Mouse (Mus musculus) granulocyte monocyte progenitor cell, adult 5-6 weeks (primary cell): Measurements from ENCODE around the gene Wfdc5. TPM values are rescaled to one million over a fixed set of nuclear protein-coding genes. Genes with fewer than 3 reads are reported as not detected.
A peak's percentile ranks its signal among the peaks of the same experiment; 100 is the strongest.
"Not testable (repeated sequence)": the region's sequence is repeated elsewhere in the genome, so short reads cannot be mapped to it uniquely, and the experiment has no call there.

ENCODE experiments used
- ATAC-seq: replicated peaks from 2 replicates; pipeline ENCODE4 v1.8.0; 2016; ENCODE audit warnings: mild to moderate bottlenecking, moderate TSS enrichment, inconsistent platforms; ENCODE audit not compliant: poor library complexity, severe bottlenecking
- total RNA-seq, 2 experiments: library from RNA; stranded (forward) in 1 of 2; stranded (reverse) in 1 of 2; fragments of 200-712, 200-1000 nt in 1 of 2; fragments of >200 nt in 1 of 2; fragmentation: Nextera tagmentation in 1 of 2; gene quantifications; 2 replicates each; pipeline ENCODE4 v1.2.3; 2014 to 2017

Wfdc5 gene
- not detected in 2 replicates for total RNA-seq (2014; fragmentation: Nextera tagmentation)
- not detected in 2 replicates for total RNA-seq (2017)

DNA sequence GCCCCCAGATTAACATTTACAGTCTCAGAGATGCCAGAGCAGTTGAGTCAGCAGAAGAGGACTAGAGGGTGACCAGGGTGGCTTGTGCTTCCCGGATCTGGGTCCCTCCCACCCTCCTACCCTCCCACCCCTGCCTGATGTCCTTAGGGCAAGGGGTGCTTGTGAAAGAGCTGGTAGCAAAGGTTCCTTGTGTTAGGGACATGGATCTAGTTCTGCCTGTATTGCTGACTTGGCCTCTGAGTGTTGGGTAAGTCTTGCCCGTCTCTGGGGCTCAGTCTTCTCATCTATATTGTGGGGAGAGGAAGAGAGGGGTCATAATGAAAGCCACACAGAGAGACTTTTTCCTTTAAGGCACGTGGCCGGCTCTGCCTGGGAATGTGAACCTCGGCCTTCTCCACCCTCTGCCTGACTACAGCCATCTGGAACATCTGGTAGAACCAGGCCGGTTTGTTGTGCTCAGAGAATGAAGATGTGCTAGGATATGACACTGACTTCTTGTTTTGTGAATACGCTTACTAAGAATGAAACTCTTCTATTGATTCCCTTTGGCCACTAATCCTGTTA is at the start of gene Wfdc5:
Gene Wfdc5 (minus strand): TSS at position 51 of the 564 bp plus-strand sequence.
- ATAC-seq, result no peak

DNA sequence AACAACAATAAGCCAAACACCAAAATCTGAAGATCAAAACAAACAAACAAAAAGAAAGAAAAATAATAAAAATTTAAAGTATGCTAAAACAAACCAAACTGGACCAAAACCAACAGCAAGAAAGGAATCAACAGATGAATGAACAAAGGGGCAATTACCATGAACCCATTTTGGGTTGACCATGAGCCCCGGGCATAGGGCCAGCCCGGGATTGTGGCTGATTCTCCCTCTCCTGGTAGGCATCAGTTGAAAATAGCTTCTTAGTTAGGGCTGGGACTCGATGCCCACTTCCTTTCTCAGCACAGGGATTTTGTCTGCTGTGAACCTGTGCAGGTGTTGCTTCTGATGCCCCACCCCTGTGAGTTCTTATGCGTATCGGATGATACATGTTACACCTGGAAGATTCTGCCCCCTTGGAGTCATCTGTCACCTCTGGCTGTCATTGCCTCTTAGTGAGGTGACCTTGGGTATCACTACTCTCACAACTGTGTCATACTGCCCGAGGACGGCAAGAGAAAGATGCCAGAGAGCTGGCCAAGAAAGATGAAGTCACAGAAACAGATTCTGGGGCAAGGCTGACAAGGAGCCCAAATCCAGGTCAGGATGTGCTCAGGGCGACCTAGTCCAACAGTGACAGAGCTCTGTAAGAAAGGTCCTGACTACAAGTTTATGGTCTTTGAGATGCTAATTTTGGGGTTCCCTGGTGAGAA is 46.0 kb upstream of the Wfdc5 start:
- no peak for ATAC-seq

DNA sequence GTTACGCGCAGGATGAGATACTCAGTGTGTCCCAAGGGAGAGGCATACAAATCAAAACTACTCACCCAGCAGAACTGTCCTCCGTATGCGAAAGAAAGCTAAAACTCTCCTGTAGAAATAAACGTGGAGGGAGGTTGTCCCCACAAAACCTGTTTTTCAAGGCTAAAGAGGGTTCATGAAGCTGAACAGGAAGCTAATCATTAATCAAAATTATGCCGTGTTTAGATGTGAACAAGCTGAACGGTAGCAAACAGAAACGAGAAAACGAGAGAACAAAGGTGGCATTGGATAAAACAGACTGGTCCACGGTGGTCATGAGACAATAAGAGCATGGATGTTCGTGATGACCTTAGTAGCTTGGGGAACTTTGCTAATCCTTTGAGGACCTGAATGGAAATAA is 39.0 kb upstream of the Wfdc5 start, which contains the start of gene Wfdc15b:
Gene Wfdc15b (minus strand): TSS at position 139 of the 400 bp plus-strand sequence.
- no peak for ATAC-seq

- ATAC-seq, result no peak
These were observed 36.8 kb upstream of the Wfdc5 start for GRCm38 (mm10) chr2:164219295-164219694.

GRCm38 (mm10) chr2:164212711-164213110 is 30.2 kb upstream of the Wfdc5 start:
- ATAC-seq, result no peak

DNA sequence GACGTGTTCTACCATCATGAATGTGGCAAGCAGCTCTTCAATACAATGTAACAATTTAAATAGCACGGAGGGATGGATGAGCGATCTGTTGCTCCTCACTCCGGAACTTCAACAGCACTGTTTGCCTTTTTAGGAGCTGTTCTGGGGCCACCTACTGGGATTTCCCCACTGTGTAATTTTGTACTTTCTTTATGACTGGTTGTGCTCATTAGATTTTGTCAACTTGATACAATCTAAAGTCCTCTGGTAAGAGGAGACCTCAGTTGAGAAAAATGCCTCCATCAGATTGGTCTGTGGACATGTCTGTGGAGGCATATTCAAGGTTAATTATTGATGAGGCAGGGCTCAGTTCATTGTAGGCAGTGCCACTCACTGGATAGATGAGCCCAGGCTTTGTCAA is 28.4 kb upstream of the Wfdc5 start:
- ATAC-seq, result no peak

- ATAC-seq, result no peak
These were observed 24.1 kb upstream of the Wfdc5 start for GRCm38 (mm10) chr2:164206676-164207075.

DNA sequence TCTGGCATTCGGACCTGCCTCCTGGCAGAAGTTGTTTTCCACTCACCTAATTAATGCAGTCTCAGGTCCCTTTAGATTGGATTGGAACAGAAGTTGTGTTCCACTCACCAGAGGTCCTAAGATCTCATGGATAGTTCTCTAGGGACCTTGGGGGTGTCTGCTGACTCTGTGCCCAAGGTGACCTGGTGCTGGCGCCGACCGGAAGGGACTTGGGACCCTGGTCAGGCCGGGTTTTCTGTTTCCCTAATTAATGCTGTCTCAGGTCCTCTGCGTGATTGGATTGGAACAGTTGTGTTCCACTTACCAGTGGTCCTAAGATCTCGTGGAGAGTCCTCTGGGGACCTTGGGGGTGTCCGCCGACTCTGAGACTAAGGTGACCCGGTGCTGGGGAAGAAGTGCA is 23.5 kb upstream of the Wfdc5 start:
- not testable (repeated sequence) for ATAC-seq

DNA sequence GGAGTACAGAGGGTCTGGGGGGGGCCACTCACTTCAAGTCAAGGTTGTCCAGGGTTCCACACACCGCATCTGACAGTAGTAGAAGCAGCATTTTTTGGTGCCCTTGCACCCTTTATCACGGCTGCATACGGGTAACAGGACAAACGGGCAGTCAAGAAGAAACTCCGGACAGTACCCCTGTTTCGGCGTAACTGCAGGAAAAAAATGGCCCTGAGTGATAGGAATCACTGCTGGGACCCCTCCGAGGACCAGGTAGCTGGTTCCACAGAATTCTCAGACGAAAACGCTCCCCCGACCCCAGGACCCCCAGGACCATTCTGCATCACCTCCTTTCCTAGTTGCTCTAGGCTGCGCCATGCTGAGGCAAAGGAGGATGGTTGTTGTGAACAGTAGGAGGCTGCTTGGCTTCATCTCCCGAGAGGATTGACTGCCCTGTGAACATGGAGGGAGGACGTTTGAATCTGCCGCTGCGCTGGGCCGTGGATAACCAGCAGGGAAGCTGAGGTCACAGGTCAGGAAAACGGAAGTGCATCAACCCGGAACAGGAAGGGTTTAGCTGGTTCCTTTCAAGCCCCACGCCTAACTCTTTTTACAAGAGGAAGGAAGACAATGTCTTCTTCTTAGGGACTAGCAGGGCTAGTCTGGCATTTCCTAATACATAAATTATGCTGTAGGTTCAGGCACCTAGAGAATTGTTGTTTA is 17.2 kb upstream of the Wfdc5 start, which contains the start of gene Wfdc15a:
Gene Wfdc15a (minus strand): TSS at position 505 of the 702 bp plus-strand sequence.
- ATAC-seq, result no peak

GRCm38 (mm10) chr2:164196700-164196990 is 14.1 kb upstream of the Wfdc5 start:
- no peak for ATAC-seq

GRCm38 (mm10) chr2:164195971-164196699 is 13.6 kb upstream of the Wfdc5 start:
- ATAC-seq, result no peak

DNA sequence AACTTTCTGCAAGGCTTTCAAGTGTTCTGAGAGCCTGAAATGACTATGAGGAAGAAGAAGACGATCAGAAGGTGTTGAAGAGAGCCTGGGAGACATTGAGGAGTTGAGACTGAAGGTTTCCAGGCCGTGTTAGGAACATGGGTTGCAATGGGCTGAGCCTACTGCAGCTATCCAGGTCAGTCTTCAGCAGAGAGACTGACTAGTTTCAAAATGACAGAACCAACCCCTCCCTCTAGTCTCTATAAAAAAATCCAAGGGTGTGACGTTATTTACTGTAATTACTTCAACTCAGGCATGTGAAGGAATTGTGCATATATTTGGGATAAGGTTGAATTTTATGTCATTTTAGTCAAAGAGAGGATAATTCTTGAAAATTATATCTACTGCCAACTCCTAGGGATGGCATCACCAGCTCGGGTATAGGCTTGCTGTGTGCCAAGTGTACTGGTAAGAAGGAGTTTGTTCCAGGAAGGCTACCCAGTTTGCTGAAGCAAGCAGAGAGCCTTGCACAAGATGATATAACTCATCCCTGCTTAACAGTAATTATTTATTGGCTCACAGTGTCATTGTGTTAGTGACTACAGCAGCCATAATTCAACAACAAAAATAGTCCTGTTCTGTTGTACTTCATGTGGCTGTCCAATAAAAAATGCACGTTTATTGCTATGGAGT is 12.6 kb upstream of the Wfdc5 start:
- ATAC-seq, result no peak

- no peak for ATAC-seq
These were observed 9.7 kb upstream of the Wfdc5 start for GRCm38 (mm10) chr2:164192279-164192678.

DNA sequence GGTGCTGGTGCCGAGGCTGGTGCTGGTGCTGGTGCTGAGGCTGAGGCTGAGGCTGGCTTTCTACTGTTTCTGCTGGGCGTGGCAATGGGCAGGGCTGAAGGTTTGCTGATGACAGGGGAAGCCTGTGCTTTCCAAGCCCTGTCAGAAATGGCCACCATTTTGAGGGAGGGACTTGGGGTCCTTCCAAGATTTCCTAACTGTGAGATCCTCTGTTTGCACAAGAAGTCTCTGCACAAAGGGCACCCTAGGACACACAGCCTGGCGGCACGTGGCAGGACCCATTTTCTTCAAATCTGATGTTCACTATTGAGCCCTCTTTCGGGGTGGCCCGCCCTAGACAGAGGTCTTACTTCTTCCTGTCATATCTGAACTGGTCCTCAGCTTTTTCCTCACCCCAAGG is 8.0 kb upstream of the Wfdc5 start, which contains the start of gene Wfdc12:
Gene Wfdc12 (minus strand): TSS at position 33 of the 400 bp plus-strand sequence.
- no peak for ATAC-seq

GRCm38 (mm10) chr2:164188722-164189121 is 6.2 kb upstream of the Wfdc5 start:
- peak; percentile 92 for ATAC-seq

DNA sequence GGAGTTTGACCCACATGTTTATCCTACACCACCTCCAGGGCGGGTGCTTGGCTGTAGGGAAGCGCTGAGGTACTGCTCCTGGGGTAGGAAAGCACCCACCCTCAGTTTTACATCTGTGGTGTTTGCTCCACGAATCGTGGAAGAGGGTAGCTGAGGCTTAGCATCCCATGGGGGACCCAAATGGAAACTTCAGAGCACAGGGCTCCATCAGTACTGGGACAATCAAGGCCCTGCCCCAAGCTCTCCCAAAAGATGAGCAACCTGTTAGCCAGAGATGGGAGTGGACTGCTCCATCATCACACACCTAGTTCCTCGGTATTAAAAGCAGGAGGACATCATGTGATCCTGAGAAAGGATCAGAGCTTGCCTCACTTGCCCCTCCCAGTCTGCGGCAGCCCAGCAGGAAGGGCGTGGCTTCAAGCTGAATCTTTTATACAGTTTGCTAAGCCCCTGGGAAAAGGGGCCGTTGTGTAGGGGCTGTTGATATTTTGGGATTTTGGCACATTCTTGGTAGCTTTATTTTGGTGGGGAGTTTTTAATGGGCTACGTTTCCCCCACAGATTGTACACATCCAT is 1.7 kb upstream of the Wfdc5 start:
- no peak for ATAC-seq

DNA sequence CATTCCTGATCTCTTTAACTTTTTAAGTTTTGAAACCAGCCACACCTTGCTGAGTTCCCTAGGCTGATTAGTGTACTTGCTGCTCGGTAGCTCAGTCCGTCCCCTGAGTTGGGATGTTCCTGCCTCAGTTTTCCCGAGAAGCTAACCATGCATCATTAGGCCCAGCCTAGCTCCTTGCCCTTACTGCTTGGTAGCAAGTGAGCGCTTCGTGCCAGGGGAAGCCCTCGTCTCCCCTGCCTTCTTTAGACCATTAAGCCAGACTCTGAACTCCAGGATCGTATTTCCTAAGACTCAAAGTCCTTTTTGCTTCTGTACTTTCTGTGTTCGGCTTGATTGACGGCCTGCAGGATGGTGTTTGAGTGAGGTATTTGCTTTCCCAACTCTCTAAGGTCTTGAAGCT is 798 bp upstream of the Wfdc5 start:
- no peak for ATAC-seq

DNA sequence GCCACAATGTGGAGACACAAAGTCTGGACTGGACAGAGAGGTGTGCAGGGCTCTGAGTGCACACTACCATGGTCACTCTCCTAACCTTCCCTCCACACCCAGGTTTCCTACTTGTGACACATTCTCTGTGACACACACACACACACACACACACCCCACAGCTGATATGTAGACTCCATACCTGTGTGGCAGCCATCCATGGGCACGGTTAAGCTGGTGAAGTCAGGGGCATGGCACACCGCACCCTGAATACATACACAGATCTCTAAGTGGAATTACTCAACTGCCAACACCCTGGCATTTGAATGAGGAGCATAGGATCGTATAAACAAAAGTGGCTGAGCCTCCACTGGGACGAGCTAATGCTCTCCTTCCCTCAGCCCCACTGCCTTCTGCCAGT is 1.8 kb downstream of the Wfdc5 start:
- no peak for ATAC-seq

DNA sequence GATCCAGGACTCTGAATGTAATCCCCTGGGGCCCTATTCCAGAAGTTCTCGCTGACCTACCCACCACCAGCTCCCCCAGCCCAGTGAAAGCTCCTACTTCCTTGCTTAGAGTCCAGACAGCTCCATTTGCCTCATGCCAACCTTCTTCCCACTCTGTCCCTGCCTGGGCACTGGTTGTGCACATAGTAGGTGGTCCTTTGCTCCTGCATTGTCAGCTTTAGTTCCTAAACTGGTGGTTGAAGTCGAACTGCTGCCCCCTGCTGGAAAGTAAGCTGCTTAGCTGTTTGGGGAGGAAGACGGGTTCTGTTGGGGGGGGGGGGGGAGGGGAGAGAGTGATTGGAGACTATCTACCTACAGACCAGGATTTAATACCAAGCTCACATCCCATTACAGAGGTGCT is 2.4 kb downstream of the Wfdc5 start:
- ATAC-seq, result no peak

DNA sequence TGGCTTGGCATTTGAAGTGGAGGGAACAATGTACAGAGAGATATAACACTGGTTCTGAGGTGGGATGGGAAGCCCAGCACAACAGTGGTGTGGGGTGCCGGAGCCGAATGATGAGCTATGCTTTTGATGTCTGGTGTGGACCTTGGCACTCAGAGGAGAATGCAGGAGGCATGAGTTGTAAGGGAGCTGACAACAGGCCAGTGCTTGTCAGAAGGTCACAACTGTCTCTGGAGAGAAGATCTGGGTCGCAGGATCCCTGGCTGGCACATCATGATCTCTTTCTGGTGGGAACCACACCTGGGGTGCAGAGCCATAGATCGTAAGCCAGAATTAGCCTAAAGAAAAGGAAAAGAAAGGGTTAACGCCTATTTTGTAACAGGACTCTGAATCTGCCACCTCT is 4.7 kb downstream of the Wfdc5 start:
- no peak for ATAC-seq
